Mouse (Mus musculus) left cerebral cortex, adult 11 months (tissue): Measurements from ENCODE around the gene Fam84b.

Experiments
- DNase-seq: peaks from one replicate; pipeline ENCODE4 v3.0.0; 2022; ENCODE audit warnings: low spot score

The Fam84b gene

DNA sequence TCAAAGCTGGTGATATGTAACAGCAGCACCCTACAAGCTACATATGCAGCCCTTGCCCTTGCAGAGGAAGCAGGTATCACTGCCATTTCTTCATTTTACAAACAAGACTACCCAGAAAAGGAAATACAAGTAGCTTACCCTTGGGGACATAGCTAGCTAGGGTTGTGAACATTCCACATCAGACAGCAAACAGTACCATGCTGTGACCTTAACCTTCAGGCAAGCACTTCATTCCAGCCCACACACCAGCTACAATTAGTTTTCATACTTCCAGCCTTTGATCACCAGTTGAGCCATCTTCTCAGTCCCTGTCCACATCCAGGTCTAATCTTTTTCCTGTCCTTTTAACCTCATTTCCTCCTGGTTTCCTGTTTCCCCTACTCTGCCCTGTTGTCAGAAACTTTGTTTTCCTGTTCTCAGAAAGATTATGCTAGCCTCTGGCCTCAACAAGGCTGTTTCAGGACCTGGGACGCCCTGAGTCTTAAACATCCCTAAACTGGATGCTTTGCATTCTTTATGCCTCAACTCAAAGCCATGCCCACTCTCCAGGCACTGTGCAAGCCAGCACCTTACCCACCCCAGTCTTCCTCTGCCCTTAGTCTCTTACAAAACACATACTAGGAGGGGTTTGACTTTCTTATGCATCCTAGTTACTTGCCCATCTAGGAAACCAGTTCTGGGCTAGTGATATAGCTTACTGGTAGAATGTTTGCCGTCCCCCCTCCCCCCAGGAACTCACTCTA, 19.9 kb downstream of the Fam84b start:
- no peak for DNase-seq

GRCm38 (mm10) chr15:60832586-60832985, 21.0 kb downstream of the Fam84b start:
- no peak for DNase-seq

- no peak for DNase-seq
Measured at GRCm38 (mm10) chr15:60826226-60826625, 27.4 kb downstream of the Fam84b start.

- peak; percentile 70 for DNase-seq
Measured at GRCm38 (mm10) chr15:60824751-60825227, 28.8 kb downstream of the Fam84b start.

DNA sequence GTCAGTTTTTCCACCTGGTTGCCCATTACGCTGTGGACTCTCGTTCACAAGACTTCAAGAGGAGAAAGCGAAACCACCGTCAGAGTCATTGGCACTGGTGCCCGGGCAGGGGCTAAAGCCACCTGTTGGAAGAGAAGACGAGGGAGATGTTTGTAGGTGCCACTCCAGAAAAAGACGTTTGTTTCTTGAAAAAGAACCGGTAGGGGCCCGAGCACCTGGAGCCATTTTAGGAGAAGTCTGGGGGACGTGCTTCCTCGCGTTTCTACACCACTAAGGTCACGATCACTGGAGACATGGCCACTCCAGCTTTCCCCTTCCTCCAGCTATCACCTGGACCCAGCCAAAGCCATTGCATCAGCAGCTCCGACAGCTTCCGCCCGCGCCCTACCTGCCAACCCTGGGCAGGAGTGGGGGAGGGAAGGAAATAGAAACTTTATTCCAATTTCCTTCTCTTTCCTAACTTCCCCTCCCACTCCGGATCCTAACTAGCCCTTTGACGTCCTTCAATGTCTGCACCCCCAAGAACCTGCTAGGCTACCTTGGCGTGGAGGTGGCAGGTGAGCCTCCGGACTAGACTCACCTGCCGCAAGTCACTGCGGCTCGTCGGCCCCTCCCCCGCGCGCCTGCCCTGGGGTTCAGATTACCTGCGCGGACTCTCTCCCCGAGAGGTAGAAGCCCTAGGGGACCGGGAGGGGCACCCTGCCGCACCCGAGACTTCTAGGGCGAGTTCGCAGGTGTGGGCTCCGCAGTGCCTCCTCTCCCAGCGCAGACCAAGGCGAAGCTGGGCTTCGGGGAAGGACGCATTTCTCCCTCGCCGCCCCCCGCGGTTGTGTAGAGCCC, 29.5 kb downstream of the Fam84b start:
- DNase-seq = no peak

GRCm38 (mm10) chr15:60823620-60823869, 30.0 kb downstream of the Fam84b start:
- no peak for DNase-seq

- DNase-seq = peak; percentile 58
Measured at GRCm38 (mm10) chr15:60822803-60823619, 30.6 kb downstream of the Fam84b start.

GRCm38 (mm10) chr15:60822101-60822802, 31.3 kb downstream of the Fam84b start:
- DNase-seq = no peak

GRCm38 (mm10) chr15:60818500-60818899, 35.1 kb downstream of the Fam84b start:
- no peak for DNase-seq

GRCm38 (mm10) chr15:60816478-60816877, 37.1 kb downstream of the Fam84b start:
- no peak for DNase-seq

- DNase-seq = no peak
Measured at GRCm38 (mm10) chr15:60814542-60814941, 39.0 kb downstream of the Fam84b start.

DNA sequence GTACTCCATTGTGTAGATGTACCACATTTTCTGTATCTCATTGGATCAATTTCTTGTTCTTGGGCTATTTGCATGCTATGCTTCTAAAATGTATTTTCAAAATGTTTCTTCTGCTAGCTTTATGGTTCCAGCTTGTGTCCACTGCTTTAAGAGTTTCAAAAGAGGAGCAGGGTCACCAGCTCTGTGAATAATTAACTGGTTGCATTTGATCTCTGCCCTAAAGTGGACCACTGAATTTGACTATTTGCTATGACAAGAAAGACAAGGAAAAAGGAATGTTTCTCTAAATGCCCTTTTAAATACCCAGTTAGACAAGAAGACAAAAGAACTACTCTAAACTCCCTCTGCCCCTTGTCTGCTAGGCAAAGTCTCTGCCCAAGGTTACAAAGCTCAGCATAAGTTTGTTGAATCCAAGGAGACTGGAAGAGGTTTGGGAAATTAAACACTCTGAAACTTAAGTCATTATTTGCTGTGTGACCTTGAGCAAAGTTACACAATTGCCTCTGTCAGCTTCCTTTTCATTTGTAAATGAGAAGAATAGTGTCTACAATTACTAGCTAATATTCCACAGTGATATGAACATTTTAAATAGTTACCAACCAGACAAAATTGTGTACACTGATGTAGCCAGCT, 60.4 kb downstream of the Fam84b start:
- no peak for DNase-seq

DNA sequence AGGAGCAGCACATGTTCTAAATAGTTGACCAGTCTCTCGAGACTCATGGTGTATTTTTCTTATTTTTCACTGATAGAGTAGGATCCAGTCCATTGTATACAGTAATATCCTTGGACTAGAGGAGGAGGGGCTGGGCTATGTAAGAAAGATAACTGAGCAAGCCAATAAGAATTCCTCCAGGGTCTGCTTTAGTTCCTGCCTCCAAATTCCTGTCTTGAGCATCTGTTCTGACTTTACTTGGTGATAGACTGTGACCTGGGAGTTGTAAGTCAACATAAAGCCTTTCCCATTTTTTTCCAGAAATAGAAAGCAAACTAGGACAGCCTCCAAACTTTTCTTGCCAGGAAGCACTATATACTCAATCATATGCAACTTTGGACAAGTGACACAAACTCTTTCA, 64.5 kb downstream of the Fam84b start:
- DNase-seq = no peak

DNA sequence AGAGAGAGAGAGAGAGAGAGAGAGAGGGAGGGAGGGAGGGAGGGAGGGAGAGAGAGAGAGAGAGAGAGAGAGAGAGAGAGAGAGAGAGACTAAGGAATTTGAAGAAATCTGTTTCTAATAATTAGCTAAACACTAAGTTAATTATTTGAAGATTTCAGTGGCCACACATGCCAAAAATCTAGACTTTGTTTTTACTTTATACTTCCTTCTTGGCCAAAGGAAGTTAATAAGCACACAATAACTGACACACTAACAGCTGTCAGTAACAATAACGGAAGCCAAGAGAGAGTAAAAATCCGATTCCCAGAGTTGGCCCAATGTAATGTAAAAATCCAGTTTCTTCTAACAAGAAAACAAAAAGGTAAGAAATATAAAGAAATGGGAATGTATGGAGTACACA, 69.8 kb downstream of the Fam84b start:
- no peak for DNase-seq

- no peak for DNase-seq
Measured at GRCm38 (mm10) chr15:60779531-60779973, 74.0 kb downstream of the Fam84b start.

GRCm38 (mm10) chr15:60779063-60779462, 74.5 kb downstream of the Fam84b start:
- no peak for DNase-seq
